Mouse (Mus musculus) T-helper 1 cell (primary cell): ENCODE data around the gene Gm47429.
"Not testable (repeated sequence)": the region's sequence is repeated elsewhere in the genome, so short reads cannot be mapped to it uniquely, and the experiment has no call there.

ENCODE experiments used
- in situ Hi-C: fragments of 300-600 bp; cut with MboI, MseI; formaldehyde crosslinking; loops from one replicate; pipeline ENCODE4 v1.15.1; 2025; ENCODE audit warnings: high pct_unique_total_duplicates

Gm47429 gene

DNA sequence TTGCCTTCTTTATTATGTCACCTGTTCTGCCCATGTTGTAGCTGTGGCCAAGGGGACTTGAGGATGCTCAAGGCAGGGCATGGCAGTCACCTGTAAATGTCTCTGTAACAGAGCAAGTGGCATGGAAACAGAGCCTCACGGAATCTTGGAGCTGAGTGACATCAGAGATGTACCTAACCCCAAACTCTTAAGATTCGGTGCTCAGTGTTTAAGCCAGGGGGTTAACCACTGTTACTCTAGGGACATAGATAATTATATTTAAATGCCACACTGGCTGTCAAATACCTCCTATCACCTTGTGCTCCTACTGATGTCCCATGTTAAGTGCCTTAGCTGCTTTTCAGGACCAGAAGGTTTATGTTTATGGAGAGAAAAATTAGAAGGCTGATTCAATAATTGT lies at the start of gene Gm47429:
Gene Gm47429, minus strand, starts transcription at position 101 of the 400 bp plus-strand sequence.
- in situ Hi-C loops, result no loop called here

GRCm38 (mm10) chr13:50488510-50488909 lies 44.8 kb upstream of the Gm47429 start:
- in situ Hi-C loops, result not testable (repeated sequence)

DNA sequence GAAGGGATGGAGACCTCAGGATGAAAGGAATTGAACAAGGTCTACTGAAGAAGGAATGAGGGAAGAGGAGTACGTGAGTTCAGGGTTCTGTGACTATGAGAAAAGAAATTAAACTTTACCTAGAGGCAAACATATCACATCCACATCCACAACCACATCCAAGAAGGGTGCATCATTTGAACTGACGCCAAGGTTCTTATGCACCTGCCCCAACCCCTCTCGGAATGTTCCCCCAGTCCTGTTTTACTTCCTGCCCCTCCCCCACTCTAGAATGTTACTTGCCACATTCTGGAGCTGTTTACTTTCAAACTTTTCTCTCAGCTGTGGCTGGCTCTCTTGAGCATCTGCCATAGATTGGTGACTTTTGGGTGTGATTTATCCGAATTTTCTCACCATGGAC lies 23.3 kb upstream of the Gm47429 start, which contains the start of gene Nutm2:
Gene Nutm2, plus strand, starts transcription at position 301 of the 400 bp plus-strand sequence.
- in situ Hi-C loops, result no loop called here

GRCm38 (mm10) chr13:50464621-50465562 lies 21.2 kb upstream of the Gm47429 start:
- in situ Hi-C loops, result no loop called here

DNA sequence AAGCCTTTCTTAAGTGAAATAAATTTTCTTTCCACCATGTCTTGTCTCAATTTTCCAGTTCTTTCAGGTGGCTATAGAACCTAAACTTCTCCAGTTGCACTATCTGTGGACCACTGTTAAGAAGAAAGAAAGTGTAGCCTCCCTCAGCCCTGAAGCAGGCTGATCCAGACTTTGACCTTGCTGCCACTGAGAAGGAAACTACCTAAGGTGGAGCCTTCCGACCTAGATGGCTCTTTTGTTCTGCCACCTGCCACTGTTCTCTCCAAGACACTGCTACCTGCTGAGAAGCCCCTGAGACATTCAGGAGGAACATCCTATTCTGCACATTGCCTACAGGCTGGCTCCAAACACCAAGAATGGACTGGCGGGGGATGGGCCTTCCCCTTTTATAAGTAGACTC lies 16.7 kb upstream of the Gm47429 start:
- in situ Hi-C loops, result not testable (repeated sequence)

DNA sequence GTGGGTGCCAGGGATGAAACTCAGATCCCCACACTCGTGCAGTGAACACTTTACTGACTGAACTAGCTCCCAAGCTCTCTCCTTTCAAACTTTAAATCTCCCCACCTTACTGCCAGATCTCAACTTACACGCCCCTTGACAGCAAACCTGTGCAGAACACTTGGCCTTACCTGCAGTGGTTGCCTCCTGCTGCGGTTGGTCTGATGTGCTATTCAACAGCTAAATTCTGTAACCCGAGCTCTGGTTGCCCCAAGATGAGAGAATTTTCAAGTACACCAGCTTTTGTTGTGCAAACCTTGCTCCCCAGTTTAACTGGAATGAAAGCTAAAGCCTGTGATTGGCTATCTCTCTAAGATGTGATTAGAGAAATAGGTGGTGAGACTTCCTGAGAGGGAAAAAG lies 9.7 kb upstream of the Gm47429 start:
- in situ Hi-C loops, result no loop called here

DNA sequence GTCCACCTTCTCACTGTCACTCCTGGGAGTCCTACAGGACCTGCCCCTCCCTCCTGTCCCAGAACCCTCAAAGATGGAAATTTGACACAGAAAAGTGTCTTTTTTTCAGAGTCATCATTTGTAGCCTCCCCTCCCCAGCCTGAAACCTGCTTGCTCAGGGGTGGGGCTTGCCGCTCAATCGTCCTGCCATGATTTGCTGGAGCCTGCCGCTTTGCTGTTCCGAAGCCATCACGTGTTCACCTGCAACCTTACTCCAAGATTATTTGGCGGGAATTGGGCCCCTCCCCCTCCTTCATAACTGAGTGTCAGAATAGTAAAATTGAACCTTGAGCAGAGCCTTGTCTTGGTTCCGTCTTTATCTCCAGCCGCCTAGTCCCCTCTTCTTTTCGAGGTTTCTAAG lies 8.6 kb upstream of the Gm47429 start:
- in situ Hi-C loops, result not testable (repeated sequence)

DNA sequence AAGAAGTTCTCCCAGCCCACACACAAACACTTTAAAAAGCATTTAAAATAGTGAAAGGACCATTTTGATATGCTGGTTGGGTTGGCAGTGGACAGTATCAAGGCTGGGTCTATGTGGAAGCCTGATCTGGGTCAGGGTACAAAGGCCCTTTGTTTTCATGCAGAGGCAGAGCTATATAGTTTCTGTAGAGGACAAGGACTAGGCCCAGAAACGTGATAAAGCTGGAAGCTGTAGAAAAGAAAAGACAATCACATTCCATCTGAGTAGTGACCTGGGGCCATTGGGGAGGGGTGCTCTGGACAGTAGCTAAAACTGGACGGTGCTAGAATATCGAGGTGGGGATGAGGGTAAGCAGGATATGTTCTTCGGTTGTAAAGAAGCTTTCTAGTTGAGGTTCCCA lies 1.5 kb upstream of the Gm47429 start:
- in situ Hi-C loops, result loop anchor here (5.0 kb wide), 1 partner anchor 77 kb away; no protein-coding TSS in a partner anchor

GRCm38 (mm10) chr13:50426686-50427085 lies 17.0 kb downstream of the Gm47429 start:
- in situ Hi-C loops, result no loop called here

DNA sequence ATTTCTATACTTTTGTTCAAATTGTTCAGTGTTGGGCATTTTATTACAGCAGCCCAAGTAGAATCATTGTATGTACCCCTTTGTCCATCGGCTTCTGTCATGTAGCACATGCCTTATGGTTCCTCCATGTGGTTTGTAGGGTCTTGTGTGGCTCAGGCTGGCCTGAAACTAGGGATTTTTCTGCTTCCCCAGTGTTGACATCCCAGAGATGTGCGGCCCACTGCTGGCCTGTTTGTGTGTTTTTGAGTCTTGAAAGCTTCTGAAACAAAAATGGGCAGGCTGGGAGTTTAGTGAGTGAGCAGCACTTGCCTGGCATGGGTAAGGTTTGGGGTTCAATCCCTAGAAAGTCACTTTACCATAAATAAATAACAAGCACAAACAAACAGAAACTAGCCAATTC lies 19.2 kb downstream of the Gm47429 start:
- in situ Hi-C loops, result no loop called here

DNA sequence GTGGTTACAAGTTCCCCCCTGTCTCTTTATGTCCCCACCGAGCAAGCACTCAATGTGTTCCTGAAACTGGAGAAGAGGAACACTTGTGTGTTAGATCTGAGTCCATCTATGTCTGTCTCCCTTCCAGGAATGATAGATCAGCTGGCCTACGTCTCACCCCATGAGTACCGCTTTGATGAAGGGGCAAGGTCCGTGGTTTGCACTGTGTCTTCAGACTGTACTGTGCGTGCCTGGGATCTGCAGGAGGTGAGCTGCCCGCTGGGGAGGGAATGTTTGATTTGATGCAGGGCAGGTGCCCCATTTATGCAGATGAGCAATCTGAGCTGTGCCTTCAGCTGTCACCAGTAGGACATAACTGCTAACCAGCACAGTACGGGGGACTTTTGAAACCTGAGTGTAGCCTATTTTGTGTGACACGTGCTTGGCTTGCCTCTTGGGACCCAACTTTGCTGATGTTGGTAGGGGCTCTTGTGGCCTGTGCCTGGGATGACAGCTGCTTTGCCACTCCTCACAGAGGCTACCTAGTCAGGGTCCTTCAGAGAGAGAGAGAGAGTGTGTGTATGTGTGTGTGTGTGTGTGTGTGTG lies 20.0 kb downstream of the Gm47429 start:
- in situ Hi-C loops, result no loop called here

DNA sequence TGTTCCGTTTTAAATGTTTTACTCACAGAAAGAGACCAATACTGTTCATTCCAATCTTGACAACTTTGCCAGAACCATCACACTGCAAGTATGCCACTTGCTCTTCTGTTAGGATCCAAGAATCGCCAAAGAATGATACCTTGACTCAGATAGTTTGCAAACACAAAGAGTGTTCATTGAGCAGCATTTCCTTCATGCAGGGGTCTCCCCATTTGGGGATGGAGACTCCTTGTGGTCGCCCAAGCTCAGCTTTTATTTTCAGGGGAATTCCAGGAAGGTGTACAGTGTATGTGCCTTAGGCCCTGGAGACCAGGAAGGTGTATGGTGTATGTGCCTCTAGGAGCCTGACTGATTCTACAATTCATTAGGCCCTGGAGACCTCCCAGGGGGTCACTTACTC lies 25.3 kb downstream of the Gm47429 start:
- in situ Hi-C loops, result no loop called here

DNA sequence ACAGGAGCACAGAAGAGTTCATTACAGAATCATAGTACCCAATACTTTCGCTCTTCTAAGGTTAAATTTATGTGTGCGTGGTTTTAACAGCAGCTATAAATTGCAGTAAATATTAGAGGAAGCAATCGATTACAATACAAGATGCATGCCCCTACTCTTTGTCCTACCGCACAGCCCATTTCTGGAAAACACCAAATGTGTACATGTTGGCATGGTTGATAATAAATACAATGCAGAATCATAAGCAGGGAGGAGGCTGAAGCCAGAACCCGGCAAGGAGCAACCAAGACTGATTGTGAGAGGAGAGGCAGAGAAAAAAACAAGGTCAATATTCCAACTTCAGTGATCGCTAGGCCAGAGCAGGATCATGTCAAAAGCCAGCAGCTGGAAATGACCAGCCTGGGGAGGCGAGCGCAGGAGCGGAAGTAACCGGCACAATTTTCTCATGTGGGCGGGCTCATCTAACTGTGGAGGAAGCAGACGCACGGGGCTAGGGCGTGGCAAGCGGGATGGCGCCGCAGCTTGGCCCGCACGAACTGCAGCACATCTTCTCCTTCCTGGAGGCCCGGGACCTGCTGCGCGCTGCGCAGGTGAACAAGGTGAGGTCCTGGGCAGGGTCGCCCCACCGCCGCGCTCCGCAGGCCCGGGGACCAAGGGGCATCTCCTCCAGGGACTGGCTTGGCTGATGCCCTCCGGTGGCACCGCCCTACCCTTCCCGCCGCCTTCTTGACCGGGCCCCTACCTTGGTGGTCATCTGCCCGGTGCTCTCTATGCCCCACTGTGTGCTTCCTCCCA lies 26.1 kb downstream of the Gm47429 start, which contains the start of gene Fbxw17:
Gene Fbxw17, plus strand, starts transcription at position 476 of the 795 bp plus-strand sequence.
- in situ Hi-C loops, result no loop called here
